ENCODE assay signal across 14 mouse cellular contexts in the genomic region with DNA sequence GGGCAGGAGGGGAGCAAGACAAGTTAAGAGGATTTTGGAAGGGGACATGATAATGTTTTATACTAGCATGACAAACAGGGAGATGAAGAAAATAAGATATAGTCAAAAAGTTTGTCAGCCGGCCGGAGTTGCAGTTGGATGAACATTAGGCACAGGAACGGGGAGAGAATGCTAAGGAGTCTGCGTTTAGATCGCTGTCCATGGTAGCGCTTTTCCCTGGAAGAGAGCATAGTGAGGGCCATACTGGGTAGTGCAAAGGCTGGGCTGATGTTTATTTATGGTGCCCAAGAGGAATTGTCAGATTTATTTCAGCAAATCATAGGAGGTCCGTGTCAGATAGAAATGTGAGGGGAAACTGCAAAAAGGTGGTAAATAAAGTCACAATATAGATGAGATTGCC.
DNase-seq lines count a peak whose midpoint lies in the region; ATAC-seq and TF ChIP-seq lines count a peak whose summit lies in the region.
"Had no signal": no experiment of that assay in that cellular context is flagged by ENCODE, and none has a peak within 500 bp of the region (broad histone marks: within the 10 kb centered on the region; RNA-seq: fewer than 3 reads in every experiment).

No protein-coding gene starts in this region.

- ATAC-seq in forebrain, embryonic 11.5 days (replicated peaks; ENCODE audit: low FRiP score) = no peak
- ATAC-seq in forebrain, embryonic 13.5 days = no peak
- no peak for ATAC-seq in lung, postnatal 0 days
- ATAC-seq in limb, embryonic 13.5 days (ENCODE audit: low FRiP score, low read depth) = 0 out of 2 replicates have a peak, but pooled peaks have one; percentile 71
- ATAC-seq in granulocyte monocyte progenitor cell, adult 5-6 weeks (replicated peaks; ENCODE audit: poor library complexity, severe bottlenecking) = no peak
- ATAC-seq: midbrain, embryonic 13.5 days had no signal

- H3K4me1 ChIP-seq in forebrain, embryonic 11.5 days (replicated peaks; ENCODE audit: control insufficient read depth, insufficient read depth, low read length) = no peaks in the 10 kb centered on the region
- H3K4me1 ChIP-seq in forebrain, embryonic 13.5 days = no peaks in the 10 kb centered on the region
- no peaks in the 10 kb centered on the region for H3K4me1 ChIP-seq in lung, postnatal 0 days (ENCODE audit: insufficient read depth, low read depth, low read length)
- H3K4me1 ChIP-seq in limb, embryonic 13.5 days = no peaks in the 10 kb centered on the region
- H3K4me1 ChIP-seq: heart, embryonic 13.5 days; midbrain, embryonic 13.5 days had no signal

- no peak for TF ChIP-seq CTCF in lung, postnatal 0 days (IDR thresholded peaks at IDR 0.05)

- TF ChIP-seq EP300 in lung, postnatal 0 days (IDR thresholded peaks at IDR 0.05) = no peak

- H3K27ac ChIP-seq in forebrain, embryonic 11.5 days (ENCODE audit: low read depth, low read length) = no peak overlapping the region
- H3K27ac ChIP-seq in forebrain, embryonic 13.5 days = no peak overlapping the region
- H3K27ac ChIP-seq in lung, postnatal 0 days (ENCODE audit: low read length) = no peak overlapping the region
- H3K27ac ChIP-seq in limb, embryonic 13.5 days = no peak overlapping the region
- H3K27ac ChIP-seq: heart, embryonic 13.5 days; layer of hippocampus, adult 2 months; midbrain, embryonic 13.5 days had no signal

- H3K9me3 ChIP-seq in forebrain, embryonic 11.5 days (ENCODE audit: control insufficient read depth, low read length) = no peaks in the 10 kb centered on the region
- no peaks in the 10 kb centered on the region for H3K9me3 ChIP-seq in forebrain, embryonic 13.5 days (replicated peaks)
- no peaks in the 10 kb centered on the region for H3K9me3 ChIP-seq in lung, postnatal 0 days (ENCODE audit: low read length)
- H3K9me3 ChIP-seq in limb, embryonic 13.5 days = no peaks in the 10 kb centered on the region
- H3K9me3 ChIP-seq: heart, embryonic 13.5 days; midbrain, embryonic 13.5 days had no signal

- no peak overlapping the region for H3K4me2 ChIP-seq in forebrain, embryonic 11.5 days (ENCODE audit: low read depth, low read length, severe bottlenecking)
- no peak overlapping the region for H3K4me2 ChIP-seq in forebrain, embryonic 13.5 days
- H3K4me2 ChIP-seq in lung, postnatal 0 days (replicated peaks; ENCODE audit: low read depth, low read length) = no peak overlapping the region
- no peak overlapping the region for H3K4me2 ChIP-seq in limb, embryonic 13.5 days (replicated peaks)
- H3K4me2 ChIP-seq: heart, embryonic 13.5 days; liver, embryonic 11.5 days; midbrain, embryonic 13.5 days had no signal

- H3K36me3 ChIP-seq in forebrain, embryonic 11.5 days (ENCODE audit: control insufficient read depth, insufficient read depth, low read length) = no peaks in the 10 kb centered on the region
- no peaks in the 10 kb centered on the region for H3K36me3 ChIP-seq in forebrain, embryonic 13.5 days (ENCODE audit: poor library complexity, severe bottlenecking)
- no peaks in the 10 kb centered on the region for H3K36me3 ChIP-seq in lung, postnatal 0 days (ENCODE audit: insufficient read depth, low read length)
- H3K36me3 ChIP-seq in limb, embryonic 13.5 days = no peaks in the 10 kb centered on the region
- H3K36me3 ChIP-seq: heart, embryonic 13.5 days; midbrain, embryonic 13.5 days had no signal

- no peak overlapping the region for H3K4me3 ChIP-seq in forebrain, embryonic 11.5 days (ENCODE audit: low read depth, low read length)
- H3K4me3 ChIP-seq in forebrain, embryonic 13.5 days = no peak overlapping the region
- no peak overlapping the region for H3K4me3 ChIP-seq in lung, postnatal 0 days (ENCODE audit: low read depth, low read length)
- H3K4me3 ChIP-seq in limb, embryonic 13.5 days = no peak overlapping the region
- H3K4me3 ChIP-seq: erythroblast, embryonic 14.5 days; heart, embryonic 13.5 days; layer of hippocampus, adult 2 months; midbrain, embryonic 13.5 days had no signal

- H3K27me3 ChIP-seq in forebrain, embryonic 11.5 days (ENCODE audit: control insufficient read depth, insufficient read depth, low read length) = no peaks in the 10 kb centered on the region
- no peaks in the 10 kb centered on the region for H3K27me3 ChIP-seq in forebrain, embryonic 13.5 days
- no peaks in the 10 kb centered on the region for H3K27me3 ChIP-seq in lung, postnatal 0 days (replicated peaks; ENCODE audit: insufficient read depth, low read length)
- H3K27me3 ChIP-seq in limb, embryonic 13.5 days = no peaks in the 10 kb centered on the region
- H3K27me3 ChIP-seq: heart, embryonic 13.5 days; midbrain, embryonic 13.5 days had no signal

- 33% methylated on average over 7 of the region's 7 CpGs for WGBS in forebrain, embryonic 11.5 days
- WGBS in forebrain, embryonic 13.5 days = 32% methylated on average over 7 of the region's 7 CpGs
- 13% methylated on average over 7 of the region's 7 CpGs for WGBS in lung, postnatal 0 days
- WGBS in limb, embryonic 13.5 days = 16% methylated on average over 7 of the region's 7 CpGs

- no peak overlapping the region for H3K9ac ChIP-seq in forebrain, embryonic 11.5 days (ENCODE audit: low read length)
- no peak overlapping the region for H3K9ac ChIP-seq in forebrain, embryonic 13.5 days
- no peak overlapping the region for H3K9ac ChIP-seq in lung, postnatal 0 days (replicated peaks; ENCODE audit: low read depth)
- no peak overlapping the region for H3K9ac ChIP-seq in limb, embryonic 13.5 days
- H3K9ac ChIP-seq: heart, embryonic 13.5 days; midbrain, embryonic 13.5 days had no signal

- DNase-seq in forebrain, embryonic 11.5 days (ENCODE audit: low spot score) = peak; percentile 65
- DNase-seq in lung, postnatal 0 days (ENCODE audit: low spot score) = peak; percentile 20
- DNase-seq in lung, adult 18-20 months = no peak
- peak; percentile 70 for DNase-seq in embryo, embryonic 11 days
- no peak for DNase-seq in frontal cortex, postnatal 10 days (ENCODE audit: low spot score in 2 of 2)
- DNase-seq: cerebellum, adult 11 months had no signal

Comparison
In these comparisons a context has a peak if more than half of its experiments do, and no peak if none do; other contexts are left out.
1. DNase-seq: peak in forebrain, embryonic 11.5 days (single experiment), lung, postnatal 0 days (single experiment) and embryo, embryonic 11 days (single experiment); none in lung, adult 18-20 months (0 of 2) and frontal cortex, postnatal 10 days (0 of 2).